Mouse (Mus musculus): Measurements from ENCODE around the gene Srrm4. TPM values are rescaled to one million over a fixed set of nuclear protein-coding genes. Genes with fewer than 3 reads are reported as not detected.
"Not testable (repeated sequence)": the region's sequence is repeated elsewhere in the genome, so short reads cannot be mapped to it uniquely, and the experiment has no call there.

Gene Srrm4
- total RNA-seq, 2 experiments from 2014 or later, result 26.4 TPM

DNA sequence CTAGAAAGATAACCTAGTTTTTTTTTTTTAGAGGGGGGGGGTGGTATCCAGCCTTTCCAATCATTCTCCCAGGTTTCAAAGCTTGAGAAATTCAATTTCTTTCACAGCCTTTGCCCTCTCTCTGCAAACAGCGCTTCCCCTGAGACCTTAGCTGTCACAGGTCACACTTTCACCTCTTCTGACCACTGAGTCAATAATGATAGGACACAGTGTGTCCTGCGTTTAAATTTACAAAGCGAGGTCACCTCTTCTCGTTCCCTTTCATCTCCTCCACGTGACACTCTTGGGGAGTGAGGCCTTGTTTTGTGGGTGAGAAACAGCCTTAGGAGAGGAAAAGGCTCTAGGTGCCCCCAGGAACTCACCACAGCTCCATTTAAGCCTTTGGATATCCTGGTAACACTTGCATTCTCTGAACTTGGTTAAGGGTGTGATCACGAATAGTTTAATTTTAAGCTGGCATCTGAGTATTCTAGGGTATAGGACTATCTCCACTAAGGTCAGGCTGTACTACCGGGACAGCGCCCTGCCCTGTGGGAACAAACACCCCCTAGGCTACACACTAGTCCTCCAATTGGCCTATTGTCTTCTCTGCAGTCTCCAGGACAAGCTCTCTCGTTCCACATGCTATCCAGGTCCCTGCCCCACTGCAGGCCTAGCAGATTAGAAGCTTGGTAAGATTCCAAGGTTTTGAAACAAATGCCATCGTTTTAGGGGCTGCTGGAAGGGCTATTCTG, 145.8 kb downstream of the Srrm4 start:
- no peak for DNase-seq (ENCODE audit: low spot score in 2 of 2)

DNA sequence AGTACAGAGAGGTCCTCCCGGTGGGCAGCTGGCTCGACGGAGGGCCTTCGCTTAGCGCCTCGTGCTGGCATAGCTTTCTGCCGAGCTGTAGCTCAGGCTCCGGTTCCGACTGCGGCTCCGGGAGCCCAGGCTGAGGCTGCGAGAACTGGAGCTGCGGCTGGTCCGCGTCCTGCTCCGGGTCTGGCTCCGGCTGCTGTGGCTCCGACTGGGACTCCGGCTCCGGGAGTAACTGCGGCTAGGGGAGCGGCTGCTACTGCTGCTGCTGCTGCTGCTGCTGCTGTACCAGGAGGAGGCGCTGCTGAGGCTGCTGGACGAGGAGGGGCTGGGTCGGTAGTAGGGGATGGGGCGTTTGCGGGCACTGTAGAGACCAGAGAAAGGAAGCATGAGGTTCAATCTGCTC, 147.1 kb downstream of the Srrm4 start:
- DNase-seq (ENCODE audit: low spot score in 2 of 2), result peak in 1 of 2 experiments; percentile 26

DNA sequence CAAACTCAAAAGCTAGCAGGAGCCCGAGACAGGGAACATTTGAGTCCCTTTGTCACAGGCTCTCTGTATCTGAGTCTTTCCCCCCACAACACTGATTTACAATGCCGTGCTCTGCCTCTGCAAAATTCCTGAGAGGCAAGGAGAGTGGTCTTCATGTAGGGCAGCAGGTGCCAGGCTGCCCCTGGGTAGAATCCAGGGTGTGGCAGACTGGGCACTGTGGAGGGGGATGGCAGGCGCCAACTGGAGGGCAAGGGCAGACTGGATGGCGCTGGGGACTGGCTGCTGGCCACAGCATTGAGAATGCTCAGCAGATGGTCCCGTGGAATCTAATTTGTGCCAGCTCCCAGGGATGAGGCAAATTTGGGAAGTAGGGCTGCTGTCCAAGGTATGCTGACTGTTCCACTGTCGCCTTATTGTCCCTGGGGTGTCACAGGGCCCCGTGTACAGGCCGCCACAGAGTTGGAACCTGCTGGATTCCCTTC, 148.1 kb downstream of the Srrm4 start:
- peak; percentile 53 to 68 for DNase-seq (ENCODE audit: low spot score in 2 of 2)

DNA sequence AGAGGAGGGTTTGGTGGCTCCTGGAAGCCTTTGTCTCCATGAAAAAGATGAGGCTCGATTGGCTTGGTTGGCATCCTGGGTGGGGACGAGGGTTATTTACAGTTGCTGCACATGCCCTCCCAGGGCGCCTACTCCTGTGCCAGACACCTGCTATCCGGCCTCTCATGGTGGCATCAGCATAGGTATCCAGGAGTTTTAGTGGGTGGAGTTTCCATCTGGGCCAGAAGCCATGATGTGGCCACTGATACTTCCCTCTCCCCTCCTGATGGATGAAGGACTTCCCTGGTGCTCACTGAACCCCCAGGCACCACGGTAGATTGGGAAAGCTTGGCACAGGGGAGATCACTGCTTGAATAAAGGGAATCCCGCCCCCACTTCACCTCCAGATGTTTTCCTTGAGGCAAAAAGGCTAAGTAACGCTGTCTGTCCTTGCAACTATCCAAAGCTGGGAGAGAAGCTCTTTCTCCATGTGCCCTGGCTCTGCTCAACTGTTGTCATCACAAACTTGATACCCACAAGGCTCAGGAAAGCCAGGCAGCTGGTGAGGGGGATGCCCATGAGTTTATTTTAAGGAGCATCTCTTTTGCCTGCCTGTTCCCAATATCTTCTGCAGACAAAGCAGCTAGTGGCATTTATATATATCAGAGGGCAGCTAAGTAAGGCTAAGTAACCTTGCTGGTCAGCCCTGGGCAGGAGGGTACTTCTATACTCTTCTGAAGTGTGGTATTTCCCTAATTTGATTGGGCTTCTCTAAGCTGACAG, 148.7 kb downstream of the Srrm4 start:
- peak; percentile 54 to 80 for DNase-seq (ENCODE audit: low spot score in 2 of 2)

DNA sequence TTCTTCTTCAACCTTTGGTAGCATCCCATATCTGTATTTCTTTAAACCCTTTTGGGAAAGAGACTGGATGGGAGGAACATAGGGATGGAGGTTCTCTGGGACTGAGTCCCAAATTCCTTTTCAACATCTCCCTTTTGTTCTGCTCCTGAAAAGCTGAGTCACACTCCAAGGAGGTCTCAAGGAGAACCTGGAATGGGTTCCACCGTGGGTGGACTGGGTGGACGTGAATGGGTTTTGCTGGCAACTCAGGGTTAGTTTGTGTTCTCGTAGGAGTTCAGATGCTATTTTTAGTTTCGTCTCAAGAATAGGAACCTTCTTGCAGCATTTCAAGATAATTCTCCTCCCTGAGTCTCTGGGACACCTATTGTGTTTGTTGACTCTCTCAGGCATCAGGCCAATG, 151.4 kb downstream of the Srrm4 start:
- DNase-seq (ENCODE audit: low spot score in 2 of 2), result peak; percentile 70 to 74

DNA sequence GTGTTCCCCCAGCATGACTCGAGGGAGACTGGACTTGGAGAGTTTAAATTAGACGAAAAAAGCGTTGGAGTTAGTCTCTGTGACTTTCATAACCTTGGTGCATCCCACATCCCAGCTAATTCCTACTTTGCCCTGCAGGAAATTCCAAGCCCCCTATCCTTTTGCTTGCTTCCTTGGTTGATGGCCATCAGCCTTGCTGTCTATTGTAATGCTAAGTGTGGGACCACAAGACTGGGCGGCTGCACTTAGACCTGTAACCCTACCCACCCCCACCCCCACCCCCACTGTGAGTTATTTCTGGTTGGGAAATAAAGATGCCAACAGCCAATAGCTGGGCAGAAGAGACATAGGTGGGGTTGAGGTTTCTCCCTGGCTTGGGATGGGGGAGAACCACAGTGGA, 153.3 kb downstream of the Srrm4 start:
- DNase-seq (ENCODE audit: low spot score in 2 of 2), result no peak

DNA sequence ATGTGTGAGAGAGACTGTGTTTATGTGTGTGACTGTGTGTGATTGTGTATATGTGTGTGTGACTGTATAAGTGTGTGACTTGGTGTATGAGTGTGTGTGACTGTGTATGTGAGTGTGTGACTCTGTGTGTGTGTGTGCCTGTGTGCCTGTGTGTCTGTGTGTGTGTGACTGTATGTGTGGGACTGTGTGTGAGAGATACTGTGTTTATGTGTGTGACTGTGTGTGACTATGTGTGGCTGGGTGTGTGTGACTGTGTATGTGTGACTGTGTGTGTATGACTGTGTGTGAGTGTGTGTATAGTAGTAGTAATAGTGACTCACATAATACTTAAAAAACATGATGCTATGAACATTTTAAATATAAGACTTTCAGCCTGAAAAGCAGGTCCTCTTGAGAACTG, 155.5 kb downstream of the Srrm4 start:
- no peak for DNase-seq (ENCODE audit: low spot score in 2 of 2)

DNA sequence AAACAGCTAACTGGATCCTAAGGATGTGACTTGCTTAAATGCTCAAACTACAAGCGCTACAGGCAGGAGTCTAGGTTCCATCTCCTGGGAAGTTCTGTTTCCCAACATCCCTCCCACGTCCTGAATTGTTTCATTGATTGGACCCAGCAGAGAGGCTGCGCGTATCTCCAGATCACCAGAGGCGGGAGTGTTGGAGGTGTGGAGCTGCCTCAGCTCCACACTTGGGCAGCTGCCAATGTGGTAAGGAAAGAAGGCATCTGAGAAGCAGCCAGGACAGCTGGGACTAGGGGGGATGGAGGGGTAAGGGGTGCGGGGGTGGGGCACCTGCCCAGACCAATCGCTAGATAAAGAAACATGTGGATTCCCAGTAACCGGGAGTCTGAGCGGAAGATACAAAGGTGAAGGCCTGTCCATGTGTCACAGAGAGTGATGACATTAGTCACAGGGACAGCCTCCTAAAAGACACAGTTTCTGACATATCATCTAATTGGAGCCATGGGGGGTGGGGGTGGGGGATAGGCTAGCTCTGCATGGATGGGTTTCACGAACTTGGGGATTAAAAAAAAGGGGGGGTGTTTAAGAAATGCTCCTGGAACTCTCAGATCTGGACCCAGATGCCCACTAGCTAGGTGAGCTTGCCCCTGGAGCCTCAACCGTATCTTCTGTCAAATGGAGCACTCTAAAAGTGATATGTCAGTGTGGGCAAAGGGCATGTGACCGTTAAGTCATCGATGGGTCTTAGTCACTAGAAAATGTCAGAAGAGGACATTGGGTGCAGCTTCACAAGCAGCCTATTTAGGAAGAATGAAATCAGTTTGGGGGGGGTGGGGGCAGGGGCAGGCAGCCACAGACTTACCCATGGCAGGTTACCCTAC, 156.4 kb downstream of the Srrm4 start:
- DNase-seq (ENCODE audit: low spot score in 2 of 2), result peak; percentile 43 to 48

DNA sequence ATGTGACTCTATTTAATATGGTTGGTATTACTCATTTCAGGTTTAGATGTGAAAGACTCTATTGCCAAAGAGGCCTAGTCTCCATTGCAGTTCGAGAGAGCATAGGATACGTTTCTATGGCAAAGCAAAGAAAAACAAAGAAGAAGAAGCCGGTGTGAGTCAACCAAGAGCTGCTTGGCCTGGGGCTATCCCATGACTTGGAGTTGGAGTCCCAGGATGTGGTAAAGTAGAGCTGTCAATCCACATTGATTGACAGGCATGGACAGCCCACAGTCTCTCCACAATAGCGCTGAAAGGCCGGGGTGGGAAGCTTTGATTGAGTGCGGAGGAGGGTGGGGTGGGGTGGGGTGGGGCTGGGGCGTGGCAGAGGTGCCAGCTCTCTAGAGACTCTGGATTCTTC, 158.7 kb downstream of the Srrm4 start:
- no peak for DNase-seq (ENCODE audit: low spot score in 2 of 2)

DNA sequence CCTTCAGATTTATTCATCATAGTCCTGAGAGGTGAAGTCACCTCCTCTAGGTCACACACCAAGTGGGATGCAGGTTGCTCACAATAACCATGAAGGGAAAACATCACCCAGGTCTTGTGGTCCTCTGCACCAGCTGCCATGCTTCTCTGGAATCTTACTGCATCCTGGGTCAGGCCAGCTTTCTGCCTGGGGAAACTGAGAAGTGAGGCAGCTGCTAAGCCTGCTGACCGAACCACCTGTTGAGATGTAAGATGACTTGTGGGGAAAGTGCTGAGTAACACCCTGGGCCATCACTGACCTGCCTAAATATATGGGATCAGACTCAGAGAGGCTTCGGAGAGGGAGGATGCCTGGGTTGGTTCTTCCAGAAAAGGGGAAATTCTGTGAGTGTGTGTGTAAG, 164.9 kb downstream of the Srrm4 start:
- DNase-seq (ENCODE audit: low spot score in 2 of 2), result no peak

DNA sequence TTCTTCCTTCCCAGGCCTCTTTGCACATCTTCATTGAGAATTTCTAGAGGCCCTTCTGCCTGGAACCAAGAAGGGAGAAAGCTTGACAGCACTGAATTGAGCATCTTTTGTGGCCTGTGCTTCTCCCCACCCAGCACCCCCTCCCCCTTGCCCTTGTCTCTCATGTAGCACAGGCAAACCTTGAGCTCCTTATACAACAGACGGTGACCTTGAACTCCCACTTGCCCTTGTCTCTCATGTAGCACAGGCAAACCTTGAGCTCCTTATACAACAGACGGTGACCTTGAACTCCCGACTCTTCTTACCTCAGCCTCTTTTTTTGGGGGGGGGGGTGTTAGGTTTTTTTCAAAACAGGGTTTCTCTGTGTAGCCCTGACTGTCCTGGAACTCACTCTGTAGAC, 165.9 kb downstream of the Srrm4 start:
- not testable (repeated sequence) for DNase-seq (ENCODE audit: low spot score in 2 of 2)

DNA sequence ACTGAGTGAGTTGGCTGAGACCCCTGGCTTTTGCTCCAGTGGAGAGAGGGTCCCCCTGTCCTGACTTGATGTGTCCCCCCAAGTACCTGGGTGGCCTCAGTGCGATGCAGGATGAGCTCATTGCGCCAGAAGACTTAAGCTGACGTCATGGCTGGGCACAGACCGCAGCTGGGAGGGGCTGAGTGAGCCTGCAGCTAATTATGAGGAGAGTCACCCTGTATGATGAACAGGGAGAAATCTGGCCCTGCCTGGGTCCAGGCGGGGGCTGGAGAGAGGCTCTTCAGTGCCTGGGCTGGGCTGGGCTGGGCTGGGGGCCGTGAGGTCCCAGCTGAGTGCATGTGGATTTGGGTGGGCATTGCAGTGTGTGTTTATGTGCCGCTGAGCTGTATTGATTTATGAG, 166.3 kb downstream of the Srrm4 start:
- DNase-seq (ENCODE audit: low spot score in 2 of 2), result no peak

DNA sequence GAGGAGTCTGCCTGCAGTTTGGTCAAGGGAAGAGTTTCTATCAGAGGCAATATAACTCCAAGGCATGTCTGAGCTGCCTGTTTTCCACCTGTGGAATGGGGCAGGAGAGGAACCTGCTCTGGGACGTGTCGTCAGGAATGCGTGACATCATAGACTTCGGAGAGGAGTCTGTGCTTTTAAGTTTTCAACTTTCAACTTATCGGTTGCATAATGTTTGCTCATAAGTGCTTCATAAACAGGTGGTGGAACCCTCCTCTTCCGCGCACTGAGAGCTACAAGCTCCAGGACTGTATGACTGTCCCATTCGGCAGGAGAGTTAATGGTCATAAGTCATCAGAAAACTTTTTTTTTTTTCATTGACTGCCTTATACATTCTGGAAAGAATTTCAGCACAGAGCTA, 167.9 kb downstream of the Srrm4 start:
- DNase-seq (ENCODE audit: low spot score in 2 of 2), result no peak

DNA sequence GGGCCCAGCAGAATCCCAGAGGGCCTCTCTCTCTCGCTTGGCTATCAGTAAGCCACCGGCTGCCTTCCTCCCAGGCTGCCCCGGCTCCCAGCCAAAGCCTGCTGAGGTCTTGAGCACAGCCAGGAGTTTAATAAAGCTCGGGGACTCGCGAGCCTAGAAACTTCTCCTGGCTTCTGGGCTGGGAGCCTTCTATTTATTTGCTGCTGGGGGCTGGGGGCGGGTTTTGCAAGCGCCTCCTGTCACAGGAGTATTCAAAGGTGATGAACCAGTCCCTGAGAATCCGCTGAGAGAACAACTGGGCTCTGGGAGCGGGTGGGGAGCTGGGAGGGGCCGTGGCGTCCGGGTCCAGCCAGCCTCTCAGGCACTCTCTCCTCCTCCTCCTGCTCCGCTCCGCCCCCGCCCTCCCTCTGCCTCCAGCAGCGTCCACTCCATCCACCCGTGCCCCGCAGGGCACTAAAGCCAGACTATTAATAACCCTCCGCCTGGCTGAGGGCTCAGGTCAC, 168.9 kb downstream of the Srrm4 start, which contains the start of gene Hspb8:
Gene Hspb8 (minus strand): TSS at position 166 of the 503 bp plus-strand sequence.
- peak; percentile 18 to 25 for DNase-seq (ENCODE audit: low spot score in 2 of 2)

DNA sequence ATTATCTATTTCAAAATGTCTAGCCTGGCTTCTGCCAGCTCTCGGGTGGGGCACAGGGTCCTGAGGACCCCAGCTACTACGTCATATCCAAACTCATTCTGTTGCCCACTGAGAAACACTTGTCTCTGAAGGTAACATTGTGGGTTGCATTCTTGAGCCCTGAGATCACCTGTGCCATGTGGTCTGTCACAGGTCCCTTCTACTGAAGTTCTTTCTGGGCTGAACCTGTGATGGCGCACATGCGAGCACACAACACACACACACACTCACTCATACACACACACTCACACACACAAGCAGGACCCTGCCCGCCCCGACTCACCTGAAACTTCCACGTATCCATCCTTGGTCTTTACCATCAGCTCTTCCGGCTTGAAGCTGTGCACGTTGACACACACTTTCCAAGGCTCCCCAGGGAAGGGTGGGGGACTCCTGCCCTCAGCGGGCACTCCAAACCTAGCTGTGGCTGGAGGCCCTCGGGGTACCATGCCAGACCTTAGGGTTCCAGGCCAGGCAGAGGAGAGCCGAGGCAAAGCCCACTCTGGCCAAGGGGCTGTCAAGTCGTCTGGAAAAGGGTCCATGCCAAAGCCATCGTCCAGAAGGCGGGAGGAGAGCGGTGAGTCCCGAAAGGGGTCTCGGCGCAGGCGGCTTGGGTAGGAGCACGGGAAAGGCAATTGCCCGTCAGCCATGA, 169.7 kb downstream of the Srrm4 start:
- DNase-seq (ENCODE audit: low spot score in 2 of 2), result no peak

DNA sequence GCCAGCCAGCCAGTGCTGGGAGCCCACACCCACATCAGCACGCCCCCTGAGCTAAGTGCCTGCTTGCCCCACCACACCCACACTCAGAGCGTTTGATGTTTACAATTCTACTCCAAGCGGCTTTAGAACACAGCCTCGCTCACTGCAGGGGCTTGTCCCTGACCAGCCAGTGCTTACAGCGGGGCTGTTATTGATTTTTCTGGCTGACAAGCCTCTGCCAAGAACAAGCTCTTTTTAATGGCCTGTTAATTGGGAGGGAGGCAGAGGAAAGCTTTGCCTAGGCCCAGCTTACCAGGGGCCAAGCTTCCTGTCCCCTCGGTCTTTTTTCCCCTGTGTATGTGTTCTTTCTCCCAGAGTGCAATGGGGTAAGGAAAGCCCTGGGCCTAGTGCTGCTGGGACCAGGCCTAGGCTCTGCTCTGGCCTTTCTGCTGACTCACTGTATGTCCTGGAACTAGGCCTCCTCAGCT, 170.8 kb downstream of the Srrm4 start:
- DNase-seq (ENCODE audit: low spot score in 2 of 2), result peak in 1 of 2 experiments; percentile 23

DNA sequence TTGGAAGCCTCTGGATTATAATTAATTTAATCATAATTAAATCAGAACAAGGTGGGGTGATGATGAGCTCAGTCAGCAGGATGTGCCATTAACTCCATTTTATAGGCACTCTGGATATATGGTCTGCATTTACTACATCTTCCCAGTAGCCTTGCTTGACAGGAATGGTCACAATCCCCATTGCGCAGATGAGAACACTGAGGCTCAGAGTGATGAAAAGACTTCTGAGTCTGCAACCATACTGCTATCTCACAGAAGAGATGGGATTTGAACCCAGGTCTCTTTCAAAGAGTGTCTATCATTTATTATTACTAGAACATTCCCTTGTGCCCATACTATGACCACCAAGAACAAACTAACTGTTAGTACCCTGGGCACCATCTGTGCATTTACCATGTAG, 171.4 kb downstream of the Srrm4 start:
- no peak for DNase-seq (ENCODE audit: low spot score in 2 of 2)

DNA sequence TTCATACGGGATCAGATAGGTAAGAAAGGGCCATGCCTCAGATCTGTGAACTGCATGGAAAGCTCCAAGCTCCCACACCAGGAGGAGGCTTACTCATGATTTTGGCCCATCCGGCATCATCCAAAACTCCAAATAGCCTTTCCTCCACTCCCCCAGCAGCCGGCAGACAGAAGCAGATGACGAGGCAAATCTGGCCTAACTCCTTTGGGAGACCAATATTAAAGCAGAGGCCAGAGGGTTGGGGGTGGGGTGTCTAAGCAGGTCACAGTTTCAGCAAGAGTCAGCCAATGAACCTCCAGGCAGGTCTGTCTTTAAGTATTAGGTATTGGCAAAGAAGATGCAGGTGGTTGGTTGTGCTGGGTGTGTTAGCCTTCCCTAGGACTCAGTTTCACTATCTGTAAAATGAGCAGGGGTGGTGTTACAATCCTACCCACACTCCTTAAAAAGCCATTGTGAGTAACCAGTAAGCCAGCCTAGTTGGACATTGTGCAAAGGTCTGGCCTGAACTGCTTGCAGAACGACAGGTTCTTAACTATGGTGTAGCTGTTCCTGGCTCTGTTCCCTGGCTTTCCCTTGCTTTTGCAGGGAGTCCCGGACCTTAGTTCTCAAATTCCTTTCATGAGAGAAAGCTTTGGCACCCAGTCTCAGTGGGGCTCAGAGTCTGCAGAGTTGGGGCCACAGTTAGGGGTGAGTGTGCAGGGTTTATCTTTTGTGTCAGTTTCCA, 172.1 kb downstream of the Srrm4 start:
- DNase-seq (ENCODE audit: low spot score in 2 of 2), result no peak

DNA sequence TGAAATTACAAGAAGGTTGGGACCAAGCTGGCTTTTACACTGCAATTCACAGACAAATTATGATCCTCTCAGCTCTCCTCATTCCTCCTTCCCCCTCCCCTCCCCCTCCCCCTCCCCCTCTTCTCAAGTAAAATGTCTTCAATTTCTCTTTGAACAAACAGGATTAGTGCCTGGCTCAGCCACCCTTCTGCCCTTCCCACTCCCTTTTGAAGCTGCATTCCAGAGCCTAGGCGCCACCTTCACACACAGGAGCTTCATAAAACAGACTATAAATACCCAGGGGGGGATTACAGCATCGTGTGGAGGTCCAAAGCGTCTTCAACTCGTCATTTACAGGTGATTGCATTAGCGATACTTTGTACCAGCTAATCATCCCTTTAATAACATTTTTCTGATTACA, 175.4 kb downstream of the Srrm4 start:
- DNase-seq (ENCODE audit: low spot score in 2 of 2), result no peak

Data from left cerebral cortex, adult 18-20 months (tissue).